Mouse (Mus musculus): ENCODE measurements around the gene Rnaseh2c.

GRCm38 (mm10) chr19:5614953-5615352 lies 13.3 kb downstream of the Rnaseh2c start:
- no peak for TF ChIP-seq TAL1 (IDR thresholded peaks at IDR 0.05; ENCODE audit: low read length)
- no peak for TF ChIP-seq GATA1 (IDR thresholded peaks at IDR 0.05; ENCODE audit: low read length)
